ENCODE assay signal across 14 mouse cellular contexts in the genomic region with DNA sequence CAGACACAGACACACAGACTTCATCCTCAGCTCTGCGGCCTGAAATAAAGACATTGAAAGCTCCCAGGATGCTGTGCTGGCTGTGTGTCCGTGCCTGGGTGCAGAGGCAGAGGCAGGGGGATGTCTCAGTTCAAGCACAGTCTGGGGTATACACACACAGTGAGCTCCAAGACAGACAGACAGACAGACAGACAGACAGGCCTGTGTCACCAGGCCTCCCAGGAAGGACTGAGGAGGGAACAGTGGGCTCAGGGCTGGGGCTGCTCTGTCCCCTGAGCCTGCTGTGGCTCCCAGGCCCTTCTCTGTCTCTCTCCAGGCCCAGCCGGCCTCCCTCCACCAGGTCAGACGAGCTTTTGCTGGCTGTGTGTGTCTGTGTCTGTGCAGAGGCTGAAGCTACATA. TPM values are rescaled to one million over a fixed set of nuclear protein-coding genes. Genes with fewer than 3 reads are reported as not detected.
DNase-seq lines count a peak whose midpoint lies in the region; ATAC-seq lines count a peak whose summit lies in the region.
"Had no signal": no experiment of that assay in that cellular context is flagged by ENCODE, and none has a peak within 500 bp of the region (broad histone marks: within the 10 kb centered on the region; RNA-seq: fewer than 3 reads in every experiment).

No protein-coding gene starts in this region.

- no peak overlapping the region for H3K4me3 ChIP-seq in heart, embryonic 10.5 days
- no peak overlapping the region for H3K4me3 ChIP-seq in embryonic facial prominence, embryonic 14.5 days (ENCODE audit: low read depth, low read length)
- no peak overlapping the region for H3K4me3 ChIP-seq in liver, embryonic 12.5 days

- ATAC-seq in embryonic facial prominence, embryonic 14.5 days (ENCODE audit: low read depth): no peak
- ATAC-seq in liver, embryonic 12.5 days: 0 out of 2 replicates have a peak, but pooled peaks have one; percentile 11

- intact Hi-C loops in left cerebral cortex, postnatal 36 days (cut with DNase I): no loop called here

- H3K9ac ChIP-seq in embryonic facial prominence, embryonic 14.5 days (ENCODE audit: low read depth, low read length): no peak overlapping the region
- no peak overlapping the region for H3K9ac ChIP-seq in liver, embryonic 12.5 days

- DNase-seq in heart, embryonic 10.5 days (ENCODE audit: low spot score): peak; percentile 85
- no peak for DNase-seq in heart, postnatal 4 days
- DNase-seq in 3134 (ENCODE audit: extremely low read depth, insufficient read length, low spot score): peak; percentile 50
- DNase-seq in embryonic facial prominence, embryonic 14.5 days (ENCODE audit: low spot score): peak; percentile 5
- no peak for DNase-seq in kidney, adult 8-10 months
- DNase-seq in right cerebral cortex, postnatal 4 days: no peak
- DNase-seq in left cerebral cortex, postnatal 36 days (ENCODE audit: low spot score in 2 of 2): no peak
- DNase-seq: kidney, postnatal 4 days; right cerebral cortex, postnatal 25 days had no signal

- no peaks in the 10 kb centered on the region for H3K36me3 ChIP-seq in heart, embryonic 10.5 days
- no peaks in the 10 kb centered on the region for H3K36me3 ChIP-seq in embryonic facial prominence, embryonic 14.5 days (ENCODE audit: control insufficient read depth, insufficient read depth, low read length)
- H3K36me3 ChIP-seq in liver, embryonic 12.5 days: no peaks in the 10 kb centered on the region

- no peaks in the 10 kb centered on the region; the same call in 1 of the 2 replicates for H3K27me3 ChIP-seq in heart, embryonic 10.5 days (ENCODE audit: insufficient read depth, poor library complexity, severe bottlenecking)
- no peaks in the 10 kb centered on the region; the same call in 1 of the 2 replicates for H3K27me3 ChIP-seq in embryonic facial prominence, embryonic 14.5 days (replicated peaks; ENCODE audit: control insufficient read depth, insufficient read depth, low read length)
- peaks cover 7% of the 10 kb centered on the region; the same call in 1 of the 2 replicates for H3K27me3 ChIP-seq in liver, embryonic 12.5 days (replicated peaks)
- H3K27me3 ChIP-seq: CH12.LX had no signal

- H3K4me1 ChIP-seq in heart, embryonic 10.5 days: 0 out of 2 replicates have a peak, but pooled peaks cover 3% of the 10 kb centered on the region
- H3K4me1 ChIP-seq in embryonic facial prominence, embryonic 14.5 days (ENCODE audit: control insufficient read depth, insufficient read depth, low read length): no peaks in the 10 kb centered on the region
- H3K4me1 ChIP-seq in liver, embryonic 12.5 days: peaks cover 7% of the 10 kb centered on the region

- peaks cover 41% of the 10 kb centered on the region for H3K9me3 ChIP-seq in heart, embryonic 10.5 days
- H3K9me3 ChIP-seq in embryonic facial prominence, embryonic 14.5 days (ENCODE audit: control insufficient read depth, low read length): peaks cover 41% of the 10 kb centered on the region
- peaks cover 20% of the 10 kb centered on the region for H3K9me3 ChIP-seq in liver, embryonic 12.5 days (replicated peaks)

- no peak overlapping the region for H3K27ac ChIP-seq in heart, embryonic 10.5 days
- H3K27ac ChIP-seq in embryonic facial prominence, embryonic 14.5 days (replicated peaks; ENCODE audit: low read depth, low read length): no peak overlapping the region
- no peak overlapping the region for H3K27ac ChIP-seq in liver, embryonic 12.5 days

- whole genome bisulfite sequencing in heart, embryonic 10.5 days: 65% methylated on average over 4 of the region's 4 CpGs
- whole genome bisulfite sequencing in embryonic facial prominence, embryonic 14.5 days: 66% methylated on average over 4 of the region's 4 CpGs
- 56% methylated on average over 4 of the region's 4 CpGs for WGBS in liver, embryonic 12.5 days (ENCODE audit: insufficient replicate concordance)

- H3K4me2 ChIP-seq in embryonic facial prominence, embryonic 14.5 days (ENCODE audit: low read depth, low read length): no peak overlapping the region
- no peak overlapping the region for H3K4me2 ChIP-seq in liver, embryonic 12.5 days

RNA-seq across cellular contexts. Expression of gene Vmn1r3, which starts 43.3 kb away (rescaled TPM):
- not detected in 2 replicates for polyA plus RNA-seq in heart, embryonic 10.5 days (2016; fragmentation: Nextera tagmentation; extraction: Ambion mirVana)
- total RNA-seq in heart, postnatal 4 days (2021): not detected
- polyA plus RNA-seq in embryonic facial prominence, embryonic 14.5 days (2014; fragmentation: Nextera tagmentation; extraction: Ambion mirVana): not detected in 2 replicates
- polyA plus RNA-seq in liver, embryonic 12.5 days (2016; fragmentation: Nextera tagmentation; extraction: Ambion mirVana): not detected in 2 replicates
- total RNA-seq in left cerebral cortex, postnatal 36 days (2021): not detected
- total RNA-seq: CH12.LX; heart, adult 8-10 months; liver, adult 2 months had no signal
- polyA plus RNA-seq: liver, adult 2 months; urinary bladder, adult 2 months had no signal

Comparison
In these comparisons a context has a peak if more than half of its experiments do, and no peak if none do; other contexts are left out.
1. DNase-seq: peak in heart, embryonic 10.5 days (single experiment), 3134 (single experiment) and embryonic facial prominence, embryonic 14.5 days (single experiment); none in heart, postnatal 4 days (single experiment), kidney, adult 8-10 months (0 of 2), right cerebral cortex, postnatal 4 days (single experiment) and left cerebral cortex, postnatal 36 days (0 of 2).